Mouse (Mus musculus) megakaryocyte, adult 5-6 weeks (primary cell): ENCODE measurements around the gene Impdh1. TPM values are rescaled to one million over a fixed set of nuclear protein-coding genes. Genes with fewer than 3 reads are reported as not detected.
"Not testable (repeated sequence)": the region's sequence is repeated elsewhere in the genome, so short reads cannot be mapped to it uniquely, and the experiment has no call there.

Experiments used
- ATAC-seq: 2 replicates; pipeline ENCODE4 v1.8.0; 2016; ENCODE audit warnings: mild to moderate bottlenecking, inconsistent platforms; ENCODE audit not compliant: poor library complexity, severe bottlenecking
- total RNA-seq, 2 experiments: library from RNA; stranded (forward) in 1 of 2; stranded (reverse) in 1 of 2; fragments of 153-499, 151-499 nt in 1 of 2; fragments of 221-1000, 200-1000 nt in 1 of 2; gene quantifications; 2 replicates each; pipeline versions ENCODE4 v1.2.3 to v1.2.4; 2015 to 2017

The Impdh1 gene
- total RNA-seq, 2 experiments from 2014 or later, result 7.8 to 11.6 TPM

- no peak for ATAC-seq
Observed at GRCm38 (mm10) chr6:29193961-29194750, 22.0 kb downstream of the Impdh1 start.

- no peak for ATAC-seq
Observed at GRCm38 (mm10) chr6:29187936-29188335, 28.2 kb downstream of the Impdh1 start.

- ATAC-seq, result no peak
Observed at GRCm38 (mm10) chr6:29179843-29180242, 36.3 kb downstream of the Impdh1 start.

DNA sequence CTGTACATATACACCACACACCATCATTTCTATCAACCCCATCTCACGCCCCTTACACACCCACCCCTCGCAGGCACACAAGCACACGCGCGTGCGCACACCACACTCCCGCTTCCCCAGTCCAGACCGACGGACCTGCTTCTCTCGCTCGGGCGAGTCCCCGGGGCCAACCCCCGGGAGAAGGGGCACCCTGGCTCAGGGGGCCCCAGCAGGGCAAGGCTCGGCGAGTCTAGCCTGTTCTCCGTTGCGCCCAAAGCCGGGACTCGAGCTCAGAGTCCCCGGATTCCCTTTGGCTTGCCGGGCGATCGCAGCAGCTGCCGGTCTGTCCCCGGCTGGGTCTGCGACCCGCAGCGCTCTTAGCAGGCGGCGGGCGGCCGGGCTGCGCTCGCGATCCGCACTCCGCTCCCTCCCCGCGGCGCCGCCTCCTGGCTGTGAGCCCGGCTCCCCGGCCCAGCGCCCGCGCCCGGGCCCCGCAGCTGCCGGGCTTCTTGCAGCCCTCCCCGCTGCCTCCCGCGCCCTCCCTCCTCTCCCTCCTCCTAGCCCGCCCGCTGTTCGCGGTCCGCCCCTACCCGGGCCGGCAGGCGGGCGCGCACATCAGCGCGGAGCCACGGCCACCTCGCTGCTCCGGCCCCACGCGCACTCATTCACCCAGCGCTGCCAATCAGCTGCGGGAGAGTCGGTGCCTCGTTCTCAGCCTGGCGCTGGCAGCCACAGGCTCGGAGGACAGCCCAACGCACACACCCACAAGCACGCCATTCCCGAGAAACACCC lies 37.1 kb downstream of the Impdh1 start, which contains the start of gene Prrt4:
Prrt4 (minus strand) TSS at position 697 of the 771 bp plus-strand sequence.
- no peak for ATAC-seq

DNA sequence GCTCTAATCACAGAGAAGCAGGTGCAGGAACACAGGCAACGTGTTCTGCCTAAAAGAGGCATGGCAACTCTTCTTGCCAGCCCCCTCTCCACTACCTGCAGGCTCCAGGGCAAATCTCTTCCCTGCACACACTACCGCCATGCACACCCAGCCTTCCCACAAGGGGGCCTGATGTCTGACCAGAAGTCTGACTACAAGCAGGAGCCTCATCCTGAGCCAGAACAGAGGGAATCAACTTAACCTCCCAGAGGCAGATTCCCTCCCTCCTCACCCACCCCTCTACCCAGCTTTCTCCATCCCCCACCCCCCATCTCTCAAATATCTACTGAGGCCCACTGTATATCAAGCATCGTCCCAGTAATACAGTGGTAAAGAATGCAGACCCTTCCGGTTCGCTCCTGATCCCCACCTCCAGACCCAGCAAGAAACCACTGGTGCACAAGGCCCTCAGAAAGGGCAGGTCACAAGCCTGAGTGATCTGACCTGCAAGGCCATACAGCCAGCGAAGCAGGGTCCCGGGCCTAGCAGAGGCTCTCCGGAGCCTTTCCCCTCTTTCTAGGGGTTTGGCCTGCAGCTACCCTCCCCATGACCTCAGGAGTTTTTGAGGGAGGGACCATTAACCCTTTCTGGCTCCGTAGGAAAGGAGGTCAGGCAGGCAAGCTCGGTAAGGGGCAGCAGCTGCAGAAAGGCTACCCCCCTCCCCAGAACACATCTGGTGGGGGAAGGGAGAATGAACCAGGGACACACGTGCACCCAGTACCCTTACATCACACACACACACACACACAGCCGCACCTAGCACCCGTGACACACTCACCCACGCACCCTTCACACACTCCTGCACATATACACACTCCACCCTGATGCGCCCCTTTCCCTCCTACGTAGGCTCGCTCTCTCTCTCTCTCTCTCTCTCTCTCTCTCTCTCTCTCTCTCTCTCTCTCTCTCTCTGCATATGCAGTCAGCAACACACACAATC lies 38.0 kb downstream of the Impdh1 start:
- no peak for ATAC-seq

GRCm38 (mm10) chr6:29175113-29175512 lies 41.1 kb downstream of the Impdh1 start:
- no peak for ATAC-seq

DNA sequence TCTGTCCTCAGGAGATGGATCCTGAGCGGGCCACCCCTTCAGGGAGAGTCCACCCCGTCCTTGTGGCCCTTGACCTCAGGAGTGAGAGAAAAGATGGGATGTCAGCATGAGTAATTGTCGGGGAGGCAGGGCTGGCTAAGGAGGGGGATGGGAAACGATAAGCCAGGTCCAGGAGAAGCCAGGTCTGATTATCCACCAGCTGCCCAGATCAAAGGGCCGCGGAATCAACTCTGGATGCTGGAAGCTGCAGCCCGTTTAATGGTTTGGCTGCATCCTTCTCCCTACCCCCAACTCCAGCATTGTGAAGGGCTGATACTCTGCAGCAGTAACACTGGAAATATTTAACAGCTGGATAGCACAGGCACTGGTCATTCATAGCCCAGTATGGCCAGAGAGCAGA lies 41.8 kb downstream of the Impdh1 start:
- no peak for ATAC-seq

DNA sequence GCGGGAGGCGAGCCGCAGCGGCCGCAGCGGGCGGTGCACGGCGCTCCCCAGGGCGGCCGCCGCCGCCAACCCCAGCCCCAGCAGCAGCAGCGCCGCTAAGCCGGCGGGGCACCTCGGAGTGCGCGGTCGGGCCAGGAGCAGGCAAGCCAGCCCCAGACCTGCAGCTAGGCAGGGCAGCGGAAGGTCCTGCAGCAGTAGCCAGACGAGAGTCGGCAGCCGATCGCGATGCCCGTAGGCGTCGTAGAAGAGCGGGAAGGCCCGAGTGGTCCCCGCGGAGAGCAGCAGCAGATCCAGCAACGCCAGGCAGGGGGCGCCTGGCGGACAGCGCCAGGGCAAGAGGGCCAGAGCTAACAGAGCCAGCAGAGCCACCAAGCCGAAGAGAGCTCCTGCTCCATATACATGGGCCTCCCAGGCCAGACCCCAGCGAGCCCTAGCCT lies 45.2 kb downstream of the Impdh1 start:
- peak; percentile 77 for ATAC-seq

- ATAC-seq, result peak; percentile 67
Observed at GRCm38 (mm10) chr6:29170063-29170921, 45.9 kb downstream of the Impdh1 start.

DNA sequence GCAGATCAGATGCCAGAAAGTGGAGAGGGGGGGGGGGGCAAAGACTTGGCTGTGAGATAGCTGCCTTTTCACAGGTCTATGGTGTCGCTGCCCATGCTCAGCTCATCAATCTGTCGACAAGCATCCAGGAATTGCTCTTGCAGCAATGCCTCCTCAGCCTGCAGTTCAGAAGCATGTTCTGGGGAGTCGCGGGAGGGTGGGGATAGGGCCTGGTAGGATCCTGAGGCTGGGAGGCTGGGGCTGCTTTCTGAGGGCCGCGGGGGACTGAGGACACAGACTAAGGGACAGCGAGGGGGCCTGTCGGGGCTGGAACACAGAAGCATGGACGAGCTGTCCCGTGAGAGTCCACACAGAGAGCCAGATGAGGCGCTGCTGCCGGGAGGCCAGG lies 46.5 kb downstream of the Impdh1 start:
- ATAC-seq, result no peak

- no peak for ATAC-seq
Observed at GRCm38 (mm10) chr6:29168871-29169270, 47.3 kb downstream of the Impdh1 start.

GRCm38 (mm10) chr6:29166196-29166595 lies 50.0 kb downstream of the Impdh1 start:
- ATAC-seq, result 0 out of 2 replicates have a peak, but pooled peaks have one; percentile 11

DNA sequence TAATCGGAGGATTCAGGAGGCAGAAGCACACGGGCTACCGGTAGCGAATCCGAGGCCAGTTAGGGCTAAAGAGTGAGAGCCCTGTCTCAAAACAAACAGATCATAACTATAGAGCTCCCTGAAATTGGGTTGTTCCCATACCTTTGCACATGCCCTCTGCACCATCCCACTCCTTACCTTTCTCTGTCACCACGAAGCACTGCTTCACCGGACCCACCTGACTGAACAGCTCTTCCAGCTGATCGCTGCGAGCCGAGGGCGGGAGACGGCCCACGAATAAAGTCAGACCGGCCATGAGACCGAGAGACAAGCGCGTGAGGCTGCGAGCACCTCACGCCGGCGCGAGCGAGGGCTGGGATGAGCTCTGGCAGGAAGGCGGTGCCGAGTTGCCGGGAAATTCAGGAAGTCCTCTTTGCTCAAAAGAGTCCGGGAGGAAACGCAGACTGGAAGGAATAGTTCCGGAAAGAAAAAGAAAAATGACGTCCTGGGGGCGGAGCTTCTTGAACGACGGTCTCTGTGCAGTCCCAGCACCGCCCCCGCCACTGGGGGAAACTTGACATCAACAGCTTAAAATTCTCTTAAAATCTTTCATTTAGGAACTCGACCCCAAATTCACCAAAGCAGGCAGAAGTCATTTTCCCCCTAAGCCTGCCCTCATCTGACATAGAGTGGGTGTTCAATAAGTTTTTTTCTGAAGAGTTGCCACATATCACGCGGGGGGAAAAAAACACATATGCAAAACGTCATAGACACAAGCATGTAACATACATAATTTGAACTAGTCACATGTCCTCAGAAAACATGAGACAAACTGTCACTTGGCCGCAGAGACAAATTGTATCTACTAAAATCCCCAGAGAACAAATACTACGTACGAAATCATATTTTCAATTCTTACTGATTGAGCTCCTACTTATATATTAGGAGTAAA lies 51.6 kb downstream of the Impdh1 start, which contains the start of gene Rbm28:
Rbm28 (minus strand) TSS at position 693 of the 931 bp plus-strand sequence.
- ATAC-seq, result peak; percentile 90

- not testable (repeated sequence) for ATAC-seq
Observed at GRCm38 (mm10) chr6:29161291-29161690, 54.9 kb downstream of the Impdh1 start.

- ATAC-seq, result no peak
Observed at GRCm38 (mm10) chr6:29160786-29161185, 55.4 kb downstream of the Impdh1 start.

- no peak for ATAC-seq
Observed at GRCm38 (mm10) chr6:29156326-29156725, 59.8 kb downstream of the Impdh1 start.
